Mouse (Mus musculus) lung, embryonic 14.5 days (tissue): ENCODE measurements at regions not wholly inside any gene's neighbourhood (a gene's known extent, or its start where the extent isn't known, plus 50 kb on each side); places are given as distances from the start of the nearest gene placed in this dataset.

ENCODE experiments used
- ATAC-seq: fragments of 200-750 bp; cut with Nextera tagmentation; 2 replicates; pipeline ENCODE4 v1.8.0; 2017; ENCODE audit warnings: mild to moderate bottlenecking, moderate TSS enrichment, moderate library complexity; ENCODE audit not compliant: insufficient read depth
- DNase-seq: peaks from one replicate; pipeline ENCODE4 v3.0.0-alpha.2; 2015
- H3K27ac ChIP-seq: fragments of 300-500 bp; sonication (generic); 2 replicates; pipeline ENCODE4 v1.5.1; 2014; ENCODE audit warnings: low read depth, mild to moderate bottlenecking, moderate library complexity
- H3K27me3 ChIP-seq: fragments of 300-500 bp; sonication (generic); 2 replicates; pipeline ENCODE4 v1.6.1; 2014; ENCODE audit warnings: low read length, control low read depth; ENCODE audit not compliant: insufficient read depth
- H3K36me3 ChIP-seq: fragments of 300-500 bp; sonication (generic); 2 replicates; pipeline ENCODE4 v1.6.1; 2014; ENCODE audit warnings: control low read depth; ENCODE audit not compliant: insufficient read depth
- H3K4me1 ChIP-seq: fragments of 300-500 bp; sonication (generic); 2 replicates; pipeline ENCODE4 v1.6.1; 2014; ENCODE audit warnings: antibody characterized with exemption, control low read depth; ENCODE audit not compliant: insufficient read depth
- H3K4me2 ChIP-seq: fragments of 300-500 bp; sonication (generic); 2 replicates; pipeline ENCODE4 v1.6.1; 2014; ENCODE audit warnings: mild to moderate bottlenecking
- H3K4me3 ChIP-seq: fragments of 300-500 bp; sonication (generic); 2 replicates; pipeline ENCODE4 v1.5.1; 2014; ENCODE audit warnings: low read depth, low read length
- H3K9ac ChIP-seq: fragments of 300-500 bp; sonication (generic); 2 replicates; pipeline ENCODE4 v1.6.1; 2014
- H3K9me3 ChIP-seq: fragments of 300-500 bp; sonication (generic); 2 replicates; pipeline ENCODE4 v1.6.1; 2016; ENCODE audit warnings: low read depth, low read length, control low read depth
- CTCF ChIP-seq: IDR thresholded peaks from 2 replicates; pipeline ENCODE4 v1.5.1; 2016; ENCODE audit warnings: antibody characterized with exemption, low read depth
- whole genome bisulfite sequencing: fragments of 180-500 bp; shearing (Covaris S2); extraction: QIAGEN DNeasy Blood & Tissue Kit; methylation state at CpG from one replicate; pipeline ENCODE4 v1.1.7; 2014; 5-methylcytosine and 5-hydroxymethylcytosine counted together

DNA sequence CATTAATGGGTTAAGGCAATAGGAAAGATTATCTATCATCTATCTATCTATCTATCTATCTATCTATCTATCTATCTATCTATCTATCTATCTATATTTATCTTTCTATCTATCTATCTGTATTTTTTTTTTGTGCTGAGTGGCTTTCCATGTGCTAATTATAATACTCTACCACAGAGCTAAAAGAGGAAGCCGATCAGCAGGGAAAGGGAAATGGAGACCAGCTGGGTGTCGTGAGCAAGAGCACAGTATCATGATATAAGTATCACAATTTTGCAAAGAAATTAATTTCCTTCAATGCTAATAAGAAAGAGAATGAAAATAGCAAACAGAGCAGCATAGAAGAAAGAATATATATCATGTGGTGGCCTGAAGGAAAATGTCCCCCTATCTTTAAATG is 69.6 kb downstream of the Cldn1 start:
- H3K4me1 ChIP-seq, result no peaks in the 10 kb centered on the region
- no peak overlapping the region for H3K4me3 ChIP-seq
- H3K27me3 ChIP-seq, result no peaks in the 10 kb centered on the region
- H3K4me2 ChIP-seq, result no peak overlapping the region
- H3K9ac ChIP-seq, result no peak overlapping the region
- ATAC-seq (no peak), DNase-seq (no peak)
- no peaks in the 10 kb centered on the region for H3K9me3 ChIP-seq
- no peak for TF ChIP-seq CTCF
- H3K36me3 ChIP-seq, result no peaks in the 10 kb centered on the region
- 77% methylated on average over 2 of the region's 2 CpGs for WGBS
- H3K27ac ChIP-seq, result no peak overlapping the region

DNA sequence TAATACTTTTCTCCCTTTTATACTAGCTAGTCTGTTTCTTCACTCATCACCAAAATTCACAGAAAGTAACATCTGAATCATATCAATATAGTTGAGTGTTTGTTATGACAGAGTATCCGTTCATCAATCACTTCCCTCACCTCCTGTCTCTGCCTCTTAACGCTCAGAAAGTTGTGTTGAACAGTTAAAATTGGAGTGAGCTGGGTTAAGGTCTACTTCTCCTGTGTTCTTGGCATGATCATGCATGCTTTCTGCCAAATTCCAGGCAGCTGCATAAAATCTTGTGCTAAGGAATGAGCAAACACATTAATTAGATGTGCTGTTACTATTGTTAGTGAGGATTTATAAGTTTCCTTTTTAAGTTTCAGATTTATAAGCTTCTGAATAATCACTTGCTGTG is 79.9 kb downstream of the Cldn1 start:
- H3K4me1 ChIP-seq, result 0 out of 2 replicates have a peak, but pooled peaks cover 5% of the 10 kb centered on the region
- 20% methylated on average over 2 of the region's 2 CpGs for WGBS
- H3K27ac ChIP-seq, result no peak overlapping the region
- no peaks in the 10 kb centered on the region for H3K27me3 ChIP-seq
- peak; percentile 83 for ATAC-seq
- H3K9ac ChIP-seq, result no peak overlapping the region
- TF ChIP-seq CTCF, result no peak
- no peaks in the 10 kb centered on the region for H3K9me3 ChIP-seq
- peak; percentile 70 for DNase-seq
- H3K4me3 ChIP-seq, result no peak overlapping the region
- H3K36me3 ChIP-seq, result no peaks in the 10 kb centered on the region
- H3K4me2 ChIP-seq, result no peak overlapping the region

DNA sequence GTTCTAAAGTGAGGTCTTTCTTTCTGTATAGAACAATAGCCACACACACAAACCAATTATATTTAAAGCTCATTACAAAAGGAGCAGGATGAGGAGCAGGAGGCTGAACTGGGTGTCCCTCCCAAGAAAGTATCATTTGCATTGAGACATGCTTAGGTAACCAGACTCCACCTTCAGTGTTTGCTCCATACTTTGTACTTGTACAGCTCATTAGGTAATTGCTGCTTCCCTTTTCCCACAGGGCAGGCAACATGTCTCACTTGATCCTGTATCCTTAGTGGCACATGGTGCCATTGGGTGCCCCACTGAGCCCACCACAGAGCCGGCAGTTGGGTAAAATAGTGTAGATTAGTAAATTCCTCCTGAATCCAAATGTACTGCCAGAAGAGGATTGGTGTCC is 86.0 kb downstream of the Cldn1 start:
- Histone ChIP-seq H3K27me3 (no peaks in the 10 kb centered on the region), H3K27ac (no peak overlapping the region), H3K4me1 (no peaks in the 10 kb centered on the region), H3K9ac (no peak overlapping the region), H3K4me3 (no peak overlapping the region), H3K9me3 (no peaks in the 10 kb centered on the region), H3K4me2 (no peak overlapping the region), H3K36me3 (no peaks in the 10 kb centered on the region)
- WGBS, result 76% methylated on average over 1 of the region's 1 CpGs
- ATAC-seq (no peak), DNase-seq (no peak)
- no peak for TF ChIP-seq CTCF

DNA sequence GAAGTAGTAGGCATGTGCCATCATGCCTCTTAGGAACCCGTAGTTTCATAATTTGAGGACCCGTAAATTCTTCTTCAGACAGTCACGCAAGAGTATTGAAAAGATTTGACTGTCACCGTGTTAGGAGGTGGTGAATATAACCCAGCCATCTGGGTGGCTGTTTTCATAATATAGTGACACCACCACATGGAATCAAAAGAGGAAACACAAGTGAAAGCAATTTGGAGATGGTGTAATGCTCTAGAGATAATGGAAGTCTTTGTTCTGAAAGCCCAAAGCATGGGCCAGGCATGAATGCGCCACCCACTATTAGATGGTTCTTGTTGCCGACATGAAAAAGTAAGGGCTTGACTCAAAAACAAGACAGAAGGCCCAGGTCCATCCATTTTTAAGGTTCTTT is 86.9 kb downstream of the Cldn1 start:
- 90% methylated on average over 6 of the region's 6 CpGs for WGBS
- TF ChIP-seq CTCF, result no peak
- Histone ChIP-seq H3K4me1 (no peaks in the 10 kb centered on the region), H3K36me3 (no peaks in the 10 kb centered on the region), H3K4me3 (no peak overlapping the region), H3K9ac (no peak overlapping the region), H3K27ac (no peak overlapping the region), H3K4me2 (no peak overlapping the region), H3K9me3 (no peaks in the 10 kb centered on the region), H3K27me3 (no peaks in the 10 kb centered on the region)
- ATAC-seq (no peak), DNase-seq (no peak)

DNA sequence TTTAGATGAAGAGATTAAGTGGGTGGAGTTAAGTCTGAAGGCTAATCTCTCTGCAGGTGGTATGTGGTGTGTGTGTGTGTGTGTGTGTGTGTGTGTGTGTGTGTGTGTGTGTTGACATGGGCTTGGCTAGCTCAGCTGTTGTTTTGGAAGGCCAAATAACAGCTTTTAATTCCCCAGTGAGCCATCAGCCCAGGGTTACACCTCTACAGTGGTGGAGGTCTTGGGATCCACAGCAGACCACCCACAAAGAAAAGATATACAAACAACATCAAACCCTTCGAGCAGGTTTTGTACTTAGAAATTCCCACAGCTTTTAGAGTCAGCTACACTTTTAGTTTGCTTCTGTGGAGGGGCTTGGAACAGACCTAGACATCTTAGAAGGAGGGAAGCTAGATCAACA is 89.2 kb downstream of the Cldn1 start:
- 6% methylated on average over 1 of the region's 1 CpGs for WGBS
- ATAC-seq, result no peak

DNA sequence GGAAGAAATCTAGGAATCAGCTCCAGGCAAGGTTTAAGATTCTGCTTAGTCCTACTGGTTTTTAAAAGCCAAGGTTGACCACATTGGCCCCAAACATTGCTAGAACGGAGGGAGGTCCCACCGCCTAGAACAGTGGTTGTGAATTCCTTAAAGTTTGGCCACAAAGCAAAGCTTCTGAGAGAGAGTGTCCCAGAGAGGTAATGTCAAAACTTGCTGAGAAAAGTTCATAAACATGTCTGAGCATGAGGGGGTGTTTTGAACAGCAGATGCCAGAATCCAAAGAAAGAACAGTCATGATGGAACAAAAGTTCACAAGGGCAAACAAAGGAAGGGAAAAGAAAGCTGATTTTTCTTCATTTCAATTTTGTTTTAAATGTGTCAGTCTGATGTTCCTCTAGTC is 90.1 kb downstream of the Cldn1 start:
- H3K4me3 ChIP-seq, result no peak overlapping the region
- H3K27me3 ChIP-seq, result no peaks in the 10 kb centered on the region
- no peak overlapping the region for H3K4me2 ChIP-seq
- no peaks in the 10 kb centered on the region for H3K36me3 ChIP-seq
- peak; percentile 37 for DNase-seq
- no peak for TF ChIP-seq CTCF
- WGBS, result 35% methylated on average over 2 of the region's 2 CpGs
- H3K4me1 ChIP-seq, result no peaks in the 10 kb centered on the region
- no peak overlapping the region for H3K9ac ChIP-seq
- H3K9me3 ChIP-seq, result no peaks in the 10 kb centered on the region
- H3K27ac ChIP-seq, result no peak overlapping the region
- ATAC-seq, result no peak

More for the DNA sequence above, 89.2 kb downstream of the Cldn1 start:
- Histone ChIP-seq H3K4me1 (no peaks in the 10 kb centered on the region), H3K36me3 (no peaks in the 10 kb centered on the region), H3K4me3 (no peak overlapping the region), H3K27me3 (no peaks in the 10 kb centered on the region), H3K27ac (no peak overlapping the region), H3K9ac (no peak overlapping the region), H3K4me2 (no peak overlapping the region), H3K9me3 (no peaks in the 10 kb centered on the region)
- TF ChIP-seq CTCF, result no peak
- DNase-seq, result peak; percentile 9

DNA sequence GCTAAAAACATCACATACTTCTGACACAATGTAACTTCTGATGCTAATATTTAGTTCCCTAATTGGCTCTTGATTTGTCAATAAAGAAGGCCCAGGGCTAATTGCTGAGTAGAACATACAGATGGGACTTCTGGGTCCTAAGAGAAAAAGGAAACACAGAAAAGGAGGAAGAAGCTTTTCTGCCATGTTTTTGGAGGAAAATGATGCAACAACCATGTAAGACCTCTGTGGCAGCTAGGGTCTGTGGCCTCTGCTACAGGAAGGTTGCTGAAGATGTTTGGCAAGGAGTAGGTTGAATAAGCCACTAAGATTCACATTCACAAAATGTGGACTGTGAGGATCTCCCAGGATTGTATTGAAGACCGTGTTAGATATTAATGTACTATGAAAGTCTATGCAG is 94.9 kb downstream of the Cldn1 start:
- no peak for ATAC-seq
- 79% methylated on average over 1 of the region's 1 CpGs for WGBS

DNA sequence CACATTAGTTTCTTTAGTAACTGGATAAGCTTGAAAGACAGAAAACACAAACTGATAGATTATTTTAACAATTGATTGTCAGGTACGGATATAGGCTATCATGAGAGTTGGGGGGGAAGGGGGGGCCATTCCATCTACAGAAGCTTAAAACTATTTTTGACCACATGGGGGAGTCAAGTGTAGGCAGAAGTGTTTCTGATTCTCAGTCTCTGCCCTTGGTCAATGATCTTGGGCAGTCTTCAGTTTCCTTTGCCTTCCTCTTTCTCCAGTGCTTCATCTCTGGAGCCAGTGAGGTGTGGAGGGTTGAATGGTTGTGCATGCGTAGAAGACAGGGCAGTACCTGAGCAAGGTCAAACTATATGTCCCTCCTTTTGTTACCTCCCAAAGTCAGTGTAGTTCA is 118.8 kb downstream of the Cldn1 start:
- Histone ChIP-seq H3K27ac (no peak overlapping the region), H3K27me3 (no peaks in the 10 kb centered on the region), H3K4me2 (no peak overlapping the region), H3K36me3 (no peaks in the 10 kb centered on the region), H3K4me1 (0 out of 2 replicates have a peak, but pooled peaks cover 2% of the 10 kb centered on the region), H3K9me3 (no peaks in the 10 kb centered on the region), H3K9ac (no peak overlapping the region), H3K4me3 (no peak overlapping the region)
- peak; percentile 53 for TF ChIP-seq CTCF
- DNase-seq (peak; percentile 64), ATAC-seq (no peak)
- 57% methylated on average over 2 of the region's 2 CpGs for WGBS

More for the DNA sequence above, 94.9 kb downstream of the Cldn1 start:
- no peaks in the 10 kb centered on the region for H3K27me3 ChIP-seq
- no peaks in the 10 kb centered on the region for H3K4me1 ChIP-seq
- H3K36me3 ChIP-seq, result no peaks in the 10 kb centered on the region
- no peak overlapping the region for H3K4me2 ChIP-seq
- no peak overlapping the region for H3K27ac ChIP-seq
- no peak overlapping the region for H3K9ac ChIP-seq
- no peak overlapping the region for H3K4me3 ChIP-seq
- H3K9me3 ChIP-seq, result no peaks in the 10 kb centered on the region
- no peak for DNase-seq
- no peak for TF ChIP-seq CTCF
